Mouse (Mus musculus) ES-E14 (cell line): ENCODE results near the gene Dnah7c. TPM values are rescaled to one million over a fixed set of nuclear protein-coding genes. Genes with fewer than 3 reads are reported as not detected.
"Not testable (repeated sequence)": the region's sequence is repeated elsewhere in the genome, so short reads cannot be mapped to it uniquely, and the experiment has no call there.

Source experiments
- DNase-seq: peaks from one replicate; pipeline ENCODE4 v3.0.0-alpha.2; 2013; ENCODE audit warnings: low read depth, low spot score
- H3K27ac ChIP-seq: 2 replicates; pipeline ENCODE4 v1.5.1; 2012; ENCODE audit warnings: low read depth, mild to moderate bottlenecking, low read length, moderate library complexity, mixed read lengths; ENCODE audit not compliant: poor library complexity, insufficient read depth, severe bottlenecking
- H3K36me3 ChIP-seq: 2 replicates; pipeline ENCODE4 v1.6.1; 2012; ENCODE audit warnings: mild to moderate bottlenecking, low read length, moderate library complexity, mixed read lengths; ENCODE audit not compliant: control insufficient read depth, poor library complexity, insufficient read depth, severe bottlenecking
- H3K4me1 ChIP-seq, 2 experiments: fragments of 150-350 bp in 1 of 2; sonication (generic) in 1 of 2; 2 replicates each; pipeline ENCODE4 v1.6.1; 2012; ENCODE audit warnings: low read length in 2 of 2, mild to moderate bottlenecking in 1 of 2, mixed read lengths in 1 of 2; ENCODE audit not compliant: control insufficient read depth in 2 of 2, insufficient read depth in 2 of 2, poor library complexity in 1 of 2
- H3K4me3 ChIP-seq, 2 experiments: fragments of 150-350 bp in 1 of 2; sonication (generic) in 1 of 2; 2 replicates each; pipeline ENCODE4 v1.5.1; 2012; ENCODE audit warnings: low read length in 2 of 2, low read depth in 1 of 2, mild to moderate bottlenecking in 1 of 2, mixed read lengths in 1 of 2; ENCODE audit not compliant: insufficient read depth in 1 of 2, poor library complexity in 1 of 2, severe bottlenecking in 1 of 2
- H3K9ac ChIP-seq: 2 replicates; pipeline ENCODE4 v1.6.1; 2012; ENCODE audit warnings: low read depth, mild to moderate bottlenecking, low read length, mixed read lengths; ENCODE audit not compliant: poor library complexity, insufficient read depth, severe bottlenecking
- H3K9me3 ChIP-seq: fragments of 150-350 bp; sonication (generic); 2 replicates; pipeline ENCODE4 v1.6.1; 2012; ENCODE audit warnings: low read depth, mild to moderate bottlenecking, low read length; ENCODE audit not compliant: control insufficient read depth, insufficient read depth
- CHD2 ChIP-seq: IDR thresholded peaks from 2 replicates; pipeline ENCODE4 v1.6.1; 2014; ENCODE audit warnings: mild to moderate bottlenecking, low read depth, low read length, inconsistent platforms
- HCFC1 ChIP-seq: IDR thresholded peaks from 2 replicates; pipeline ENCODE4 v1.6.1; 2012; ENCODE audit warnings: low read length, inconsistent platforms, borderline replicate concordance; ENCODE audit not compliant: insufficient read depth
- MAFK ChIP-seq: IDR thresholded peaks from 2 replicates; pipeline ENCODE4 v1.6.1; 2014; ENCODE audit warnings: mild to moderate bottlenecking, low read depth, low read length, inconsistent platforms; ENCODE audit not compliant: insufficient read depth
- ZC3H11A ChIP-seq: IDR thresholded peaks from 2 replicates; pipeline ENCODE4 v1.6.1; 2012; ENCODE audit warnings: low read depth, mild to moderate bottlenecking, inconsistent platforms, low read length, borderline replicate concordance
- ZNF384 ChIP-seq: IDR thresholded peaks from 2 replicates; pipeline ENCODE4 v1.6.1; 2012; ENCODE audit warnings: low read depth, low read length, inconsistent platforms
- in situ Hi-C, 2 experiments: fragments of 600-800 bp; cut with MboI; formaldehyde crosslinking; loops; one replicate each; pipeline ENCODE4 v1.15.1; 2025; ENCODE audit warnings: low sequenced_read_pairs in 2 of 2, inconsistent platforms in 1 of 2; ENCODE audit not compliant: unreplicated experiment in 2 of 2
- total RNA-seq: library from RNA; depleted of rRNA; stranded (reverse); fragments of 300-350 nt; gene quantifications from 2 replicates; pipeline ENCODE4 v1.2.3, GENCODE M21; 2012

Dnah7c gene
- total RNA-seq, 1 experiment = 0.40 TPM

DNA sequence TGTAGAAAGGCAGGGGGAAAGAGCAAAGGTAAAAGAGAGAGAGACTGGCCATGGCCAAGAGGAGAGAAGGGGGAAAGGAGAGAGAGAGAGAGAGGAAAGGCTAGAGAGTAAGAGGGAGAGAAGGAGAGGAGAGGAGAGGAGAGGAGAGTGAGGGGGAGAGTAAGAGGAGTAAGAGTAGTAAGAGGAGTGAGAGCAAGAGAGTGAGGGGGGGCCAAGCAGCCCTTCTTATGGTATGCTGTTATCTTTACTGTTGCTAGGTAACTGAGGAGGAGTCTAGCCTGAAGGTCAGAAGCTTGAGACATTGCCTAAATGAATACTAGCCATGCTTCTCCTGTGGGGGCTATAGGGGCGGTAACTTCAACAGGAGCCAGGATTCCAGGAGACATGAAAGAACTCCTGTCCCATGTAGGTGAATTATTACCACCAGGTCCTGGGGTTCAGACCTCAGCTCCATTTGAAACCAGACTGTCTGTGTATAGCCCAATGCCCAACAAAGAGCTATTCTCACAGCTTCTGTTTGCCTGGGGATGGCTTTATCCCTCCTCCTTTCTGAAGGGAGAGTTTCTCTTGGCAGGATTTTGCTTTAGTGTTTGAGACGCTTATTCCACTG is 119.5 kb downstream of the Dnah7c start:
- H3K9me3 ChIP-seq = no peaks in the 10 kb centered on the region
- H3K4me1 ChIP-seq = no peaks in the 10 kb centered on the region
- no peak overlapping the region for H3K27ac ChIP-seq
- DNase-seq = no peak
- in situ Hi-C loops = no loop called here
- no peak overlapping the region for H3K9ac ChIP-seq
- no peak overlapping the region for H3K4me3 ChIP-seq
- H3K36me3 ChIP-seq = no peaks in the 10 kb centered on the region
- TF ChIP-seq ZNF384 (no peak), ZC3H11A (no peak), CHD2 (no peak), MAFK (no peak), HCFC1 (no peak)

DNA sequence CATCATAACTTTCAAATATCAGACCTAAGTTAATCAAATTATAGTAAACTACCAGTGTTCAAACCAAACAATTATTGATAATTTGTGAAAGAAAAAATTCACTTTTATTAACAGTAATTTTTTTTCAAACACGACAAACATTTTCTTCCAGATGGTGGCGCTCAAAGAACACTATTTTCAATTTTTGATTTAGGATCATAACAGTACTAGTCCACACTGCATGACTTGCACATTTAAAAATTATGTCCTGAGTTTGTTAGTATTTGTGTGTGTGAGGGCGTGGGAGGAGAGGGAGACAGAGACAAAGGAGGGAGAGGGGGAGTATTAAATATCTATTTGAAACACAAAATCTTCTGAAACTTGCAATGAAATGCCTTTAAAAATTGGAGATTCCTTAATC is 155.0 kb downstream of the Dnah7c start:
- Histone ChIP-seq H3K4me1 (no peaks in the 10 kb centered on the region), H3K9me3 (no peaks in the 10 kb centered on the region), H3K36me3 (no peaks in the 10 kb centered on the region), H3K4me3 (peak overlapping the region in 1 of 2 experiments; percentile 35; a peak in 1 of 4 replicates), H3K9ac (no peak overlapping the region), H3K27ac (no peak overlapping the region)
- in situ Hi-C loops = no loop called here
- 0 out of 2 replicates have a peak, but pooled peaks have one; percentile 23 for TF ChIP-seq MAFK
- TF ChIP-seq ZNF384 = peak; percentile 51; the same call in 1 of the 2 replicates
- TF ChIP-seq ZC3H11A = peak; percentile 53; the same call in 1 of the 2 replicates
- TF ChIP-seq HCFC1 = no peak
- peak; percentile 9 for DNase-seq

DNA sequence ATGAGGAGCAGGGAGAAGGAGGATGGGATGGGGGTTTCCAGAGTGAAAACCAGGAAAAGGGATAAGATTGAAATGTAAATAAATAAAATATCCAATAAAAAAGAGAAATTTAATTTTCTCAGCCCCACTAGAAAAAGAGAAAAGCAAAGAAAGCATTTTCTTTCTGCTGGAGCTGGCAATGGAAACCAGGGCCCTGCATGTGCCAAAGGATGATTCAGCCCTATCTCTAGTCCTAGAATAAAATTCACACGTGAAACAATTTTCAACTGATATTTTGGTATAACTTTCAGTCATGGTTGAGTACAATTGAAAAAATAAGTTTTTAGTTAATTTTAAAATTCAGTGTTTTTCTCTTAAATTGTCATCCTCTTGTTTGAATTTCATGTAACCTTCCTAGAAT is 168.4 kb downstream of the Dnah7c start:
- H3K4me1 ChIP-seq, H3K36me3 ChIP-seq, in situ Hi-C loops, DNase-seq, H3K4me3 ChIP-seq, H3K27ac ChIP-seq, H3K9me3 ChIP-seq, H3K9ac ChIP-seq: not testable (repeated sequence)

DNA sequence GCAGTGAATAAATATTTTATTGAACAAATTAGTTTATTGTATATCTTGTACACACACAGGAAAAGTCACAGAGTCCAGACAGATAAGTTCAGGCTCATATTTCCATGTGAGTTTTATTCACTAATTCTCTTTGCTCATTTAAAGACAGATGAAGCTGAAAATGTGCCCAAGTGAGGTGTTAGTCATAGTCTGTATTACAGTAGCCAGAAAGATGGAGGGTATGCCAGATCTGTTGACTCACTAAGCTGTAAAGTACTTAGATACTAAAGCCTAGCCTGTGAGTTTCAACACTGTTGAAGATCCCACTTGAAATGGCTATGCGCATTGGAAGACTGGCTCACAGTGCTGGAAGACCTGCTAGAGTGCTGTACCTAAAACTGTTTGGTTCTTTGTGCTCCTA is 171.0 kb downstream of the Dnah7c start:
- DNase-seq, H3K36me3 ChIP-seq, H3K9ac ChIP-seq, H3K4me1 ChIP-seq, in situ Hi-C loops, H3K4me3 ChIP-seq, H3K9me3 ChIP-seq, H3K27ac ChIP-seq: not testable (repeated sequence)

DNA sequence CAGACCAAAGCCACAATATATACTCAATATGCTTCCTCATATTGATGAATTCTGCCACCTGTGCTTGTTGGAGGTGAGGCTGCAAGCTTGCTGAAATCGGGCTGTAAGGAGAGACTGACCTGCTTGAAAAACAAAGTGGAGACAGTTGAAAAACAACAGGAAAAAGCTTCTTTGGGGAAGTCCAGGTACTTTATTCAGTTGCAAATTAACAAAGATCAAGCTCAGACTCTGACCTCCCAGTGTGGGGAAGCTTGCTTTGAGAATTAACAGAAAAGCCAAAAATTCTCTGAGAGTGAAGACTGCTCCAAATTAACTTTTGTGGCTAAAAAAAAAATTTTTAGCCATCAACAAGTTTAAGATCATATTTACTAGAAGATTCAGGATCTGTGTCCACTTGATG is 194.9 kb downstream of the Dnah7c start:
- TF ChIP-seq ZNF384 = no peak
- no peak for TF ChIP-seq ZC3H11A
- no peak for TF ChIP-seq HCFC1
- TF ChIP-seq CHD2 = no peak
- no peak for TF ChIP-seq MAFK
- Histone ChIP-seq H3K9me3 (peaks cover 4% of the 10 kb centered on the region; the same call in 1 of the 2 replicates), H3K27ac (no peak overlapping the region), H3K4me1 (no peaks in the 10 kb centered on the region), H3K4me3 (no peak overlapping the region), H3K36me3 (no peaks in the 10 kb centered on the region), H3K9ac (no peak overlapping the region)
- DNase-seq = no peak
- in situ Hi-C loops = no loop called here

DNA sequence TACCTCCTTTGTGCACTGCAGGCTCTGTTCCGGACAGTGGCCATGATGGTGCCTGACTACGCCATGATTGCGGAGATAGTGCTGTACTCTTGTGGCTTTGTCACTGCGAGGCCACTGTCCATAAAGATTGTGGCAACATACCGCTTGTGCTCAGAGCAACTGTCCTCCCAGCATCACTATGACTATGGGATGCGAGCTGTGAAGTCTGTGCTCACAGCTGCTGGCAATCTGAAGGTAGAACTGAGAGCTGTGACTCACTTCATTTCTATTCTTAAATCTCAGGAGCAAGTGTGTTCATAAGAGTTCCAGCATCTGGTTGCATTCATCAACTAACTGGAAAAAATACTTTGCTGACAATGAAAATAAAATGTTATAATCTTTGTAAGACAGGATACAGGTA is 200.5 kb downstream of the Dnah7c start:
- H3K36me3 ChIP-seq, DNase-seq, H3K4me3 ChIP-seq, in situ Hi-C loops, H3K4me1 ChIP-seq, H3K9me3 ChIP-seq, H3K27ac ChIP-seq, H3K9ac ChIP-seq: not testable (repeated sequence)
